Mouse (Mus musculus) heart, adult 8-10 months (tissue): ENCODE data around the gene Asb5. TPM values are rescaled to one million over a fixed set of nuclear protein-coding genes. Genes with fewer than 3 reads are reported as not detected.

Source experiments
- total RNA-seq, 4 experiments: library from RNA; stranded (reverse); gene quantifications; 2 replicates each; pipeline ENCODE4 v1.2.4; 2022

The Asb5 gene
- total RNA-seq, 4 experiments from 2014 or later: 19.9 to 28.5 (median 22.7) TPM

Other genes with a start within 250 kb of the Asb5 start
- gene Spcs3, start 418 bp downstream of the Asb5 start, total RNA-seq: 10 to 100 TPM; 50.5 to 58.0 (median 54.4) TPM
- gene Spata4, start 71.2 kb downstream of the Asb5 start, total RNA-seq: not detected